Mouse (Mus musculus) neural tube, embryonic 13.5 days (tissue): ENCODE data around the gene Pnp. TPM values are rescaled to one million over a fixed set of nuclear protein-coding genes. Genes with fewer than 3 reads are reported as not detected.
"Not testable (repeated sequence)": the region's sequence is repeated elsewhere in the genome, so short reads cannot be mapped to it uniquely, and the experiment has no call there.

Experiments used
- ATAC-seq: fragments of 200-750 bp; cut with Nextera tagmentation; 2 replicates; pipeline ENCODE4 v1.8.0; 2017; ENCODE audit warnings: low read depth, mild to moderate bottlenecking, moderate TSS enrichment, moderate library complexity
- H3K27ac ChIP-seq: fragments of 300-500 bp; sonication (generic); replicated peaks from 2 replicates; pipeline ENCODE4 v1.5.1; 2015; ENCODE audit warnings: moderate library complexity, mild to moderate bottlenecking, inconsistent platforms
- H3K27me3 ChIP-seq: fragments of 300-500 bp; sonication (generic); 2 replicates; pipeline ENCODE4 v1.6.1; 2015; ENCODE audit warnings: mild to moderate bottlenecking, inconsistent platforms
- H3K36me3 ChIP-seq: fragments of 300-500 bp; sonication (generic); 2 replicates; pipeline ENCODE4 v1.6.1; 2015; ENCODE audit warnings: mild to moderate bottlenecking, inconsistent platforms
- H3K4me1 ChIP-seq: fragments of 300-500 bp; sonication (generic); replicated peaks from 2 replicates; pipeline ENCODE4 v1.6.1; 2015; ENCODE audit warnings: inconsistent platforms
- H3K4me2 ChIP-seq: fragments of 300-500 bp; sonication (generic); 2 replicates; pipeline ENCODE4 v1.6.1; 2015; ENCODE audit warnings: inconsistent platforms, mild to moderate bottlenecking, moderate library complexity
- H3K4me3 ChIP-seq: fragments of 300-500 bp; sonication (generic); 2 replicates; pipeline ENCODE4 v1.5.1; 2015; ENCODE audit warnings: mild to moderate bottlenecking, inconsistent platforms
- H3K9ac ChIP-seq: fragments of 300-500 bp; sonication (generic); 2 replicates; pipeline ENCODE4 v1.6.1; 2015; ENCODE audit warnings: moderate library complexity, mild to moderate bottlenecking, inconsistent platforms
- H3K9me3 ChIP-seq: fragments of 300-500 bp; sonication (generic); 2 replicates; pipeline ENCODE4 v1.6.1; 2016; ENCODE audit warnings: inconsistent platforms
- WGBS: fragments of 180-500 bp; shearing (Covaris S2); methylation state at CpG from one replicate; pipeline ENCODE4 v1.1.7; 2015; 5-methylcytosine and 5-hydroxymethylcytosine counted together
- polyA plus RNA-seq: library from polyadenylated mRNA; unstranded; fragments of >200 nt; fragmentation: Nextera tagmentation; extraction: Ambion mirVana; gene quantifications from 2 replicates; pipeline ENCODE4 v1.2.1, GENCODE M21; 2015

Pnp gene
- 25.8 and 27.4 TPM in 2 replicates for polyA plus RNA-seq

GRCm38 (mm10) chr14:50930754-50931492 is at the start of gene Pnp, which contains the start of gene Pip4p1:
Gene Pnp (plus strand): TSS chr14:50931082.
Gene Pip4p1 (minus strand): TSS chr14:50930856.
- Histone ChIP-seq H3K4me3 (peak within 1 kb of the TSS; percentile 99), H3K9ac (peak within 1 kb of the TSS; percentile 99), H3K27ac (peak within 1 kb of the TSS; percentile 89), H3K27me3 (no peaks in the 10 kb centered on the region), H3K9me3 (no peaks in the 10 kb centered on the region), H3K4me1 (peaks cover 50% of the 10 kb centered on the region), H3K36me3 (peaks cover 36% of the 10 kb centered on the region), H3K4me2 (peak within 1 kb of the TSS; percentile 90)
- ATAC-seq: peak; percentile 99
- WGBS: under 1% methylated on average over 66 of the region's 68 CpGs

GRCm38 (mm10) chr14:50891621-50892020 is 39.3 kb upstream of the Pnp start:
- Histone ChIP-seq H3K9me3 (no peaks in the 10 kb centered on the region), H3K9ac (no peak overlapping the region), H3K27me3 (no peaks in the 10 kb centered on the region; the same call in 1 of the 2 replicates), H3K4me2 (no peak overlapping the region), H3K27ac (no peak overlapping the region), H3K4me3 (no peak overlapping the region), H3K36me3 (no peaks in the 10 kb centered on the region), H3K4me1 (peaks cover 9% of the 10 kb centered on the region)
- no peak for ATAC-seq
- WGBS: 93% methylated on average over 8 of the region's 8 CpGs

GRCm38 (mm10) chr14:50892091-50892490 is 38.8 kb upstream of the Pnp start:
- Histone ChIP-seq H3K27ac (no peak overlapping the region), H3K36me3 (no peaks in the 10 kb centered on the region), H3K4me1 (peaks cover 14% of the 10 kb centered on the region), H3K4me3 (no peak overlapping the region), H3K27me3 (peaks cover under 1% of the 10 kb centered on the region; the same call in 1 of the 2 replicates), H3K9ac (no peak overlapping the region), H3K9me3 (no peaks in the 10 kb centered on the region), H3K4me2 (no peak overlapping the region)
- ATAC-seq: no peak
- WGBS: 87% methylated on average over 7 of the region's 7 CpGs

- no peak overlapping the region for H3K9ac ChIP-seq
- H3K36me3 ChIP-seq: no peaks in the 10 kb centered on the region
- peaks cover 8% of the 10 kb centered on the region; the same call in 1 of the 2 replicates for H3K27me3 ChIP-seq
- peaks cover 16% of the 10 kb centered on the region for H3K4me1 ChIP-seq
- 87% methylated on average over 22 of the region's 22 CpGs for WGBS
- no peak overlapping the region for H3K4me3 ChIP-seq
- H3K9me3 ChIP-seq: no peaks in the 10 kb centered on the region
- H3K4me2 ChIP-seq: no peak overlapping the region
- ATAC-seq: no peak
- no peak overlapping the region for H3K27ac ChIP-seq
Measured at GRCm38 (mm10) chr14:50892541-50893459, 38.1 kb upstream of the Pnp start.

DNA sequence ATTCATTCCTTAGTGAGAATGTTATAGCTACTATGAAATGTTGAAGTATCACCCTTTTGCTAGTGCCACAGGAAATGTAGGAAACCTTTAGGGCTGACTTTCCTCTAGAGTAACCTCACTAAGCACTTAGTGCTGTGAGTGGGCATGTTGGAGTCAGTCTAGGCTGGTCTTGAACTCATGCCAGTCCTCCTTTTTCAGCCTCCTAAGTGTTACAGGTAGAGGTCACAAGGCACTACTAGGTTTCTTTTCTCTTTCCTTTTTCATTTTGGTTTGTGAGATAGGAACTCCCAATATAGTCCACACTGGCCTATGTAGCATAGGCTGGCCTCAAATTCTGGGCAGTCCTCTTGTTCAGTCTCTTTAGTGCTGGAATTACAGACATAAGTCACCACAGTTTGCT is 35.5 kb upstream of the Pnp start:
- H3K4me2 ChIP-seq: no peak overlapping the region
- no peak overlapping the region for H3K4me3 ChIP-seq
- H3K27me3 ChIP-seq: peaks cover 10% of the 10 kb centered on the region; the same call in 1 of the 2 replicates
- ATAC-seq: no peak
- no peaks in the 10 kb centered on the region for H3K9me3 ChIP-seq
- H3K9ac ChIP-seq: no peak overlapping the region
- H3K4me1 ChIP-seq: peaks cover 16% of the 10 kb centered on the region
- H3K27ac ChIP-seq: no peak overlapping the region
- H3K36me3 ChIP-seq: no peaks in the 10 kb centered on the region

DNA sequence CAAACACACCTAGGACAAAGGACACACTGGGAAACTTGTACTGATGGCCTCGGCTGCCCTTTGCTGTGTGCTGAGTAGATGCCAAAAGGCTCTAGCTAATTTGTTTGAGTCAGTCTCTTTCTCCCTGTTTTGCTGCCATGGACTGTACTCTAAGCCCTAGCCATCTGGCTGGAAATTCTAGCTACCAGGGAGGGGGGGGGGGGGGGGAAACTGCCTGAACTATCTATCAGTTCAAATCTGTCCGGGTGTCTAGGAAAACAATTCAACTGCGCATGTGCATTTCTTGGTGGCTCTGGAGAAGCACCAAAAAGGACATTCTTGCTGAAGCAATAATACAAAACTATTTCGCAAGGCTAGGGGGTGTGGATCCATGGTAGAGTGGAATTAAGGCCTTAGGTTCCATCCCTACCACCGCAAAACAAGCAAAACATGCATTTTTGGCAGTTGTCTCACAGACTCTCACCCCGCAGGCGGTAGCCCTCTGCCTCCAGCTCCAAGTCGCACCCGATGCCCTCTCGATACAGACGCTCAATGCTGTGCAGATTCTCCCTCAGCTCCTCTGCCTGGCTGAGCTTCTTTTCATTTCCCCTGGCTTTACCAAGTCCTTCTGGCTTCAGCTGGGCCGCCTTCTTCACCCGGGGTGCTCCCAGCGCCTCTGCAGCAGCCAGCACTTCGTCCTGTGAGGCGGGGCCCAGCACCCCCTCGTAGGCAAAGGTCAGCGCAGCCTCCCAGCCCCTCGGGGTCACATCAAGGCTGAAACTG is 34.7 kb upstream of the Pnp start:
- H3K4me3 ChIP-seq: peak overlapping the region; percentile 52
- peak overlapping the region; percentile 91 for H3K4me2 ChIP-seq
- peaks cover 10% of the 10 kb centered on the region; the same call in 1 of the 2 replicates for H3K27me3 ChIP-seq
- H3K9ac ChIP-seq: peak overlapping the region; percentile 76
- peaks cover 16% of the 10 kb centered on the region for H3K4me1 ChIP-seq
- ATAC-seq: peak; percentile 70
- 0 out of 2 replicates have a peak overlapping the region, but pooled peaks have one; percentile 23 for H3K27ac ChIP-seq
- no peaks in the 10 kb centered on the region for H3K36me3 ChIP-seq
- WGBS: 19% methylated on average over 19 of the region's 19 CpGs
- H3K9me3 ChIP-seq: no peaks in the 10 kb centered on the region

DNA sequence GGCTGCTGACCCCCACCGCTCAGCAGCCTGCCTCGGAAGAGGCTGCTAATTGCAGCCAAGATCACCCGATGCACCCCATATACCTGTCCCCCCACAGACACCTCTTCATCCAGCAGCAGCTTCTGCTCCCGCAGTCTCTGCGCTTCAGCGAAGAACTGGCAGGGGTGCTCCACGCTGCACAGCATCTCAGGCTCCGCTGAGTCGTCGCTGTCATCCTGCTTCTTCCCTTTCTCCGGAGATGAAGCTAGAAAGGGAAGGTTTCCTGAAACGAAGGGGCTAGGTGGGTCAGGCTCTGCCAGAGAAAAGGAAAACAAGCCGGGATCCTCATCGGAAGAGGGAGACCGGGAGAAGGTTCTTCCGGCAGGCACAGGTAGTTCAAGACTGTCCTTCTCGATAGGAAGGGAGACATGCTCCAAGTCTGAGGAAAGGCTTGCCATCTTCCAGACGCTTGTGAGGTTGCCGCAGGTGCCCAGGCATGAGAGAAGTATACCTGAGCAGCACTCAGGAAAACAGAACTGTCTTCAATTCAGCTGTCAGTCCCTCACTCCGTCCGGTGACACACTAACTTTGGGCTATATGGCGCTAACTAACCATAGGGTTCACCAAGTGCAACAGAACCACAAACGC is 34.0 kb upstream of the Pnp start:
- H3K27ac ChIP-seq: 0 out of 2 replicates have a peak overlapping the region, but pooled peaks have one; percentile 23
- H3K9ac ChIP-seq: peak overlapping the region; percentile 76
- WGBS: 20% methylated on average over 23 of the region's 23 CpGs
- H3K27me3 ChIP-seq: peaks cover 10% of the 10 kb centered on the region; the same call in 1 of the 2 replicates
- ATAC-seq: peak; percentile 91
- H3K4me3 ChIP-seq: peak overlapping the region; percentile 52
- peaks cover 16% of the 10 kb centered on the region for H3K4me1 ChIP-seq
- H3K9me3 ChIP-seq: no peaks in the 10 kb centered on the region
- no peaks in the 10 kb centered on the region for H3K36me3 ChIP-seq
- H3K4me2 ChIP-seq: peak overlapping the region; percentile 91

GRCm38 (mm10) chr14:50897374-50897765 is 33.5 kb upstream of the Pnp start, which contains the start of gene Klhl33:
Gene Klhl33 (minus strand): TSS chr14:50897507.
- Histone ChIP-seq H3K27ac (0 out of 2 replicates have a peak within 1 kb of the TSS, but pooled peaks have one; percentile 23), H3K4me1 (peaks cover 16% of the 10 kb centered on the region), H3K4me2 (peak within 1 kb of the TSS; percentile 91), H3K9me3 (no peaks in the 10 kb centered on the region), H3K4me3 (peak within 1 kb of the TSS; percentile 52), H3K9ac (peak within 1 kb of the TSS; percentile 76), H3K36me3 (no peaks in the 10 kb centered on the region), H3K27me3 (peaks cover 10% of the 10 kb centered on the region; the same call in 1 of the 2 replicates)
- WGBS: 49% methylated on average over 7 of the region's 7 CpGs
- 0 out of 2 replicates have a peak, but pooled peaks have one; percentile 15 for ATAC-seq

- not testable (repeated sequence) for H3K36me3 ChIP-seq, H3K9me3 ChIP-seq, H3K4me3 ChIP-seq, H3K4me2 ChIP-seq, ATAC-seq, H3K27ac ChIP-seq, H3K9ac ChIP-seq
- Histone ChIP-seq H3K27me3 (peaks cover 10% of the 10 kb centered on the region; the same call in 1 of the 2 replicates), H3K4me1 (peaks cover 16% of the 10 kb centered on the region)
- WGBS: 93% methylated on average over 2 of the region's 2 CpGs
Measured at GRCm38 (mm10) chr14:50897992-50898391, 32.9 kb upstream of the Pnp start.

GRCm38 (mm10) chr14:50903973-50904827 is 26.7 kb upstream of the Pnp start:
- WGBS: 4% methylated on average over 26 of the region's 26 CpGs
- peak; percentile 89 for ATAC-seq
- Histone ChIP-seq H3K9ac (peak overlapping the region; percentile 61), H3K4me2 (peak overlapping the region; percentile 64), H3K4me3 (peak overlapping the region; percentile 41), H3K9me3 (no peaks in the 10 kb centered on the region), H3K36me3 (no peaks in the 10 kb centered on the region), H3K4me1 (peaks cover 8% of the 10 kb centered on the region), H3K27ac (no peak overlapping the region; the same call in 1 of the 2 replicates), H3K27me3 (no peaks in the 10 kb centered on the region)
